Mouse (Mus musculus): ENCODE measurements at regions not wholly inside any gene's neighbourhood (a gene's known extent, or its start where the extent isn't known, plus 50 kb on each side); places are given as distances from the start of the nearest gene placed in this dataset.

DNA sequence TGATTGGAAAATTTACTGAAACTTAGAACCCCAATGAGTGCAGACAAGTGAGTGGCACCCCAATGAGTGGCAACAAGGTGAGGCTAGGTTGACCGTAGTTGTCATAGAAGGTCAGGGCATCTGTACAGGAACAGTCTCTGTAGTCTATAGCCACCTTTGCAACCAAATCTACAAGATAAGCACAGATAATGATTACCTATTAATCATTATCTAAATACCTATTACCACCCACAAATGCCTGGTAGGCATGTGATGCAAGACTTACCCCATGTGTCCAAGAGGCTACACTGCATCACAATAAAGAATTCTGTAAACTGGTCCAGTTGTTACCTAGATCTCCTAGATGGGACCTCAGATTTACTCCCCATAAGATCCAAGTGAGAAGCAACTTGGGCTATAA is 778.7 kb downstream of the Cntnap5b start:
- ATAC-seq (ENCODE audit: low read depth) (no peak), DNase-seq (ENCODE audit: low spot score) (no peak)
- H3K4me3 ChIP-seq (ENCODE audit: low read depth, low read length): no peak overlapping the region
- no peak overlapping the region for H3K9ac ChIP-seq (ENCODE audit: low read depth, low read length)
- WGBS: 100% methylated on average over 1 of the region's 1 CpGs
- no peaks in the 10 kb centered on the region for H3K36me3 ChIP-seq (ENCODE audit: control insufficient read depth, insufficient read depth, low read length)
- no peak overlapping the region for H3K4me2 ChIP-seq (ENCODE audit: low read depth, low read length)
- no peaks in the 10 kb centered on the region for H3K9me3 ChIP-seq (ENCODE audit: control insufficient read depth, low read length)
- no peaks in the 10 kb centered on the region for H3K4me1 ChIP-seq (ENCODE audit: control insufficient read depth, insufficient read depth, low read length)
- no peak overlapping the region for H3K27ac ChIP-seq (replicated peaks; ENCODE audit: low read depth, low read length)
- H3K27me3 ChIP-seq (replicated peaks; ENCODE audit: control insufficient read depth, insufficient read depth, low read length): no peaks in the 10 kb centered on the region

GRCm38 (mm10) chr1:100556937-100557336 is 784.4 kb downstream of the Cntnap5b start:
- no peaks in the 10 kb centered on the region for H3K36me3 ChIP-seq (ENCODE audit: control insufficient read depth, insufficient read depth, low read length)
- WGBS: 33% methylated on average over 2 of the region's 2 CpGs
- no peak overlapping the region for H3K4me3 ChIP-seq (ENCODE audit: low read depth, low read length)
- no peaks in the 10 kb centered on the region for H3K9me3 ChIP-seq (ENCODE audit: control insufficient read depth, low read length)
- DNase-seq (ENCODE audit: low spot score) (peak; percentile 2), ATAC-seq (ENCODE audit: low read depth) (0 out of 2 replicates have a peak, but pooled peaks have one; percentile 30)
- no peak overlapping the region for H3K27ac ChIP-seq (replicated peaks; ENCODE audit: low read depth, low read length)
- H3K27me3 ChIP-seq (replicated peaks; ENCODE audit: control insufficient read depth, insufficient read depth, low read length): no peaks in the 10 kb centered on the region
- H3K9ac ChIP-seq (ENCODE audit: low read depth, low read length): no peak overlapping the region
- no peaks in the 10 kb centered on the region for H3K4me1 ChIP-seq (ENCODE audit: control insufficient read depth, insufficient read depth, low read length)
- no peak overlapping the region for H3K4me2 ChIP-seq (ENCODE audit: low read depth, low read length)

Measured in embryonic facial prominence, embryonic 14.5 days (tissue).